Mouse (Mus musculus): ENCODE results near the gene Rpl13a. TPM values are rescaled to one million over a fixed set of nuclear protein-coding genes. Genes with fewer than 3 reads are reported as not detected.
A peak's percentile ranks its signal among the peaks of the same experiment; 100 is the strongest.
"Not testable (repeated sequence)": the region's sequence is repeated elsewhere in the genome, so short reads cannot be mapped to it uniquely, and the experiment has no call there.

Gene Rpl13a
- 697 and 762 TPM in 2 replicates for polyA plus RNA-seq (2015; fragmentation: Nextera tagmentation; extraction: Ambion mirVana)

DNA sequence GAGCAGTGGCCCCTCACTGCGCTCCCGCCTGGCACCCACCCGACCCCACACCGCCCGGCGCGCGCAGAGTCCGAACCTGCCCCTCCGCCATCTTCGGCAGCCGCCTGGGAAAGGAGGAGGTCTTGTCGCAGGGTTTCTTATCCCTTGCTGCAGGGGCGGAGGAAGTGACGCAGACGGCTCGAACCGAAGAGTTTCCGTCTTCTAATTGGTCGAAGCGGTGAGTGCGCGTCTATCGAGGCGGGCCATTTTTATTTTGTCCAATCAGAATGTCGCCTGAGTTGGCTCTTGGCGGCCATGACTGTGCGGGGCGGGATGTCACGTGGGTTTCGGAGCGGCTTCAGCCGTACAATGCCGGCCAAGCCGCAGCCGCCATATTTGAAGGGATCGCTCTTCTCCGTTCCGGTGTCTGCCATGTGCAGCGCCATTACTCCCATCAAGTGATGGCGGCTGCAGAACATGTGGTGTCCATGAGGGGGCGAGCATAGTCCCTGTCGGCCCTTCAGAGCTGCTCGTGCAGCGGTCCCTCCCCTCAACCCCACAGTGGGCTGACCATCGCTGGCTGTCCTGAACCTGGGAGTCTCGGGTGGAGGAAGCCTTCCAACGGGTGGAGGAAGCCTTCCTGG lies at the start of gene Rpl13a:
Rpl13a (minus strand) TSS at position 138 of the 623 bp plus-strand sequence.
- Histone ChIP-seq H3K36me3 (peaks cover 30% of the 10 kb centered on the region), H3K4me1 (replicated peaks) (peaks cover 39% of the 10 kb centered on the region), H3K27me3 (no peaks in the 10 kb centered on the region), H3K27ac (peak within 1 kb of the TSS; percentile 90), H3K4me3 (peak within 1 kb of the TSS; percentile 98), H3K4me2 (peak within 1 kb of the TSS; percentile 79), H3K9ac (peak within 1 kb of the TSS; percentile 99), H3K9me3 (replicated peaks) (no peaks in the 10 kb centered on the region)
- peak; percentile 93 for ATAC-seq (replicated peaks; ENCODE audit: insufficient number of reproducible peaks, insufficient read depth, low FRiP score, low read depth)
- WGBS, result under 1% methylated on average over 48 of the region's 48 CpGs

DNA sequence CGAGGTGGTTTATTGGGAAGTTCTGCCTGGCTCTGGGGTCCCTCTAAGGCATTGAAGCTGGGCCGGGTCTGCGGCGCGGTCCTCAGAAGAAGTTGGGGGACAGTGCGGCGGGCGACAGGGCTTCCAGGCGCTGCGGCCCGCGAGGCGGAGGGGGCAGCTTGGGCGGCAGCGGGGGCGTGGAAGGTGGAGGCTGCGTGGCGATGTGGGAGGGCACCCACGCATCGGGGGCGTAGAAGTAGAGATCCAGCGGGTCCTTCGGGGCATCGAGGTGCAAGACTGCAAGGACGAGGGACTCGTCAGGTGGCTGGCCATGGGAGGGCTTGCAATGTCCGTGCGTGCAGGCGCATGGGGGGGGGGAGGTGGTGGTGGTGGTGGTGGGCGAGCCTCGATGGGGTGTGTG lies 47.8 kb upstream of the Rpl13a start:
- Histone ChIP-seq H3K27ac (no peak overlapping the region), H3K27me3 (peaks cover 87% of the 10 kb centered on the region), H3K4me2 (peak overlapping the region; percentile 45), H3K9ac (no peak overlapping the region), H3K4me3 (peak overlapping the region; percentile 26), H3K9me3 (replicated peaks) (peaks cover 2% of the 10 kb centered on the region; the same call in 1 of the 2 replicates), H3K36me3 (no peaks in the 10 kb centered on the region), H3K4me1 (replicated peaks) (peaks cover 18% of the 10 kb centered on the region)
- 4% methylated on average over 30 of the region's 31 CpGs for WGBS
- ATAC-seq (replicated peaks; ENCODE audit: insufficient number of reproducible peaks, insufficient read depth, low FRiP score, low read depth), result no peak

DNA sequence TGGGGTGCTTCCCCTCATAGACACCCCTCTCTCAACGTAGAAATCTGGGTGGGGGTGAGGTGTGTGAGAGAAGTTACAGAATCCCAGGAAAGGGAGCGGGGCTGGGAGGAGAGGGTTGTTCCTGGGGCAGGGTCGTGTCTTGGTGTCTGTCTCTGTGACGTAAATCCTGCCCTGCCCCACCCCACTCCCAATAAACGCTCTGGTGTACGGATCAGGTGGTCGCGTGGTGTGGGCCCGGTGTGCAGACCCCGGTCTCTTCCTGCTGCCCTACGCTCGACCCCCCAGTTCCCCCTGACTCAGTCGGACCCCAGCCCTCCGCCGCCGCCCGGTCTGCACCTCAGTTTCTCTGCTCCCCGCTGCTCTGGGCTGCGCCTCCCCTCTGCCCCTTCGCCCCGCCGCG lies 47.4 kb upstream of the Rpl13a start:
- peaks cover 2% of the 10 kb centered on the region; the same call in 1 of the 2 replicates for H3K9me3 ChIP-seq (replicated peaks)
- ATAC-seq (replicated peaks; ENCODE audit: insufficient number of reproducible peaks, insufficient read depth, low FRiP score, low read depth), result no peak
- H3K27me3 ChIP-seq, result peaks cover 83% of the 10 kb centered on the region
- H3K4me1 ChIP-seq (replicated peaks), result peaks cover 14% of the 10 kb centered on the region
- H3K9ac ChIP-seq, result no peak overlapping the region
- 2% methylated on average over 23 of the region's 23 CpGs for WGBS
- no peaks in the 10 kb centered on the region for H3K36me3 ChIP-seq
- peak overlapping the region; percentile 45 for H3K4me2 ChIP-seq
- no peak overlapping the region for H3K27ac ChIP-seq
- peak overlapping the region; percentile 26 for H3K4me3 ChIP-seq

GRCm38 (mm10) chr7:45175398-45175797 lies 46.8 kb upstream of the Rpl13a start:
- Histone ChIP-seq H3K4me1 (replicated peaks) (peaks cover 12% of the 10 kb centered on the region), H3K9ac (no peak overlapping the region), H3K27ac (no peak overlapping the region), H3K9me3 (replicated peaks) (peaks cover 5% of the 10 kb centered on the region), H3K27me3 (peaks cover 78% of the 10 kb centered on the region), H3K4me2 (no peak overlapping the region), H3K36me3 (no peaks in the 10 kb centered on the region), H3K4me3 (no peak overlapping the region)
- no peak for ATAC-seq (replicated peaks; ENCODE audit: insufficient number of reproducible peaks, insufficient read depth, low FRiP score, low read depth)
- WGBS, result 7% methylated on average over 13 of the region's 13 CpGs

DNA sequence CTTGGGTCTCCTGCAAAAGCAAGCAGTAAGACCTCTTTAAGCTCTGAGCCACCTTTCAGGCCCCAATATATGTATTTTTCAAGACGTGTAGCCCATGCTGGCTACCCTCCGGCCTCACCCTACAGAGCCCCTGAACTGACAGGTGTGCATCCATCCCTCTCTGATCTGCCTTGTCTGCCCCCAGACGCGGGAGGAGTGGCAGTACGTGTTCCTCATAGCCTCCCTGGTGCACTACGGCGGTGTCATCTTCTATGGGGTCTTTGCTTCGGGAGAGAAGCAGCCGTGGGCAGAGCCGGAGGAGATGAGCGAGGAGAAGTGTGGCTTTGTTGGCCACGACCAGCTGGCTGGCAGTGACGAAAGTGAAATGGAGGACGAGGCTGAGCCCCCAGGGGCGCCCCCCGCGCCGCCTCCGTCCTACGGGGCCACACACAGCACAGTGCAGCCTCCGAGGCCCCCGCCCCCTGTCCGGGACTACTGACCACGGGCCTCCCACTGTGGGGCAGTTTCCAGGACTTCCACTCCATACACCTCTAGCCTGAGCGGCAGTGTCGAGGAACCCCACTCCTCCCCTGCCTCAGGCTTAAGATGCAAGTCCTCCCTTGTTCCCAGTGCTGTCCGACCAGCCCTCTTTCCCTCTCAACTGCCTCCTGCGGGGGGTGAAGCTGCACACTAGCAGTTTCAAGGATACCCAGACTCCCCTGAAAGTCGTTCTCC lies 46.2 kb upstream of the Rpl13a start:
- Histone ChIP-seq H3K36me3 (0 out of 2 replicates have a peak, but pooled peaks cover 5% of the 10 kb centered on the region), H3K27ac (no peak overlapping the region), H3K4me3 (0 out of 2 replicates have a peak overlapping the region, but pooled peaks have one; percentile 6), H3K4me2 (no peak overlapping the region), H3K27me3 (peaks cover 76% of the 10 kb centered on the region), H3K9me3 (replicated peaks) (peaks cover 11% of the 10 kb centered on the region), H3K9ac (no peak overlapping the region), H3K4me1 (replicated peaks) (peaks cover 12% of the 10 kb centered on the region)
- peak; percentile 37; the same call in 1 of the 2 replicates for ATAC-seq (replicated peaks; ENCODE audit: insufficient number of reproducible peaks, insufficient read depth, low FRiP score, low read depth)
- WGBS, result 4% methylated on average over 28 of the region's 29 CpGs

GRCm38 (mm10) chr7:45173772-45174171 lies 45.2 kb upstream of the Rpl13a start:
- H3K4me2 ChIP-seq; H3K36me3 ChIP-seq; ATAC-seq (replicated peaks; ENCODE audit: insufficient number of reproducible peaks, insufficient read depth, low FRiP score, low read depth); H3K9ac ChIP-seq; H3K4me3 ChIP-seq; H3K27ac ChIP-seq: not testable (repeated sequence)
- peaks cover 76% of the 10 kb centered on the region for H3K27me3 ChIP-seq
- peaks cover 12% of the 10 kb centered on the region for H3K4me1 ChIP-seq (replicated peaks)
- peaks cover 18% of the 10 kb centered on the region for H3K9me3 ChIP-seq (replicated peaks)
- 55% methylated on average over 1 of the region's 1 CpGs for WGBS

GRCm38 (mm10) chr7:45172974-45173373 lies 44.4 kb upstream of the Rpl13a start:
- no peak for ATAC-seq (replicated peaks; ENCODE audit: insufficient number of reproducible peaks, insufficient read depth, low FRiP score, low read depth)
- Histone ChIP-seq H3K4me1 (replicated peaks) (peaks cover 12% of the 10 kb centered on the region), H3K27me3 (peaks cover 76% of the 10 kb centered on the region), H3K36me3 (0 out of 2 replicates have a peak, but pooled peaks cover 5% of the 10 kb centered on the region), H3K4me3 (no peak overlapping the region), H3K9ac (no peak overlapping the region), H3K27ac (no peak overlapping the region), H3K4me2 (no peak overlapping the region), H3K9me3 (replicated peaks) (peaks cover 18% of the 10 kb centered on the region)
- WGBS, result 59% methylated on average over 7 of the region's 7 CpGs

DNA sequence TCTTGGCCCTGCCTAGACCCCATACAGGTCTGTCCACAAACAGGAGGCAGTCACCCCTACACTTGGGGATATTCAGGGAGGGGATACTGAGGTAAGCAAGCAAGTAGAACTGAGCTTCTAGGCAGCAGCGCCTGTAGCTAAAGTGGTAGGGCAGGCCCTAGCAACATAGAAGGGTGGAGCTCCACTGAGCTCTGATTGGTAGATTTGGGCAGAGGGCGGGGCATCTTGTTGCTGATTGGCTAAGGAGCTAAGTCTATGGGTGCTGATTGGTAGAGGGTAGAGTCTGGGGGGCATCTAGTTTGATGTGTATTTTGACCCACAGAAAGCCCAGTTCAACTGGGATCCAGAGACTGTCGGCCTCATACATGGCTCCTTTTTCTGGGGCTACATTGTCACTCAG lies 40.9 kb upstream of the Rpl13a start:
- ATAC-seq (replicated peaks; ENCODE audit: insufficient number of reproducible peaks, insufficient read depth, low FRiP score, low read depth), result no peak
- no peak overlapping the region for H3K27ac ChIP-seq
- peaks cover 18% of the 10 kb centered on the region for H3K9me3 ChIP-seq (replicated peaks)
- H3K36me3 ChIP-seq, result 0 out of 2 replicates have a peak, but pooled peaks cover 5% of the 10 kb centered on the region
- no peak overlapping the region for H3K4me2 ChIP-seq
- H3K9ac ChIP-seq, result no peak overlapping the region
- WGBS, result 90% methylated on average over 3 of the region's 3 CpGs
- no peak overlapping the region for H3K4me3 ChIP-seq
- H3K4me1 ChIP-seq (replicated peaks), result peaks cover 6% of the 10 kb centered on the region; the same call in 1 of the 2 replicates
- H3K27me3 ChIP-seq, result peaks cover 76% of the 10 kb centered on the region

DNA sequence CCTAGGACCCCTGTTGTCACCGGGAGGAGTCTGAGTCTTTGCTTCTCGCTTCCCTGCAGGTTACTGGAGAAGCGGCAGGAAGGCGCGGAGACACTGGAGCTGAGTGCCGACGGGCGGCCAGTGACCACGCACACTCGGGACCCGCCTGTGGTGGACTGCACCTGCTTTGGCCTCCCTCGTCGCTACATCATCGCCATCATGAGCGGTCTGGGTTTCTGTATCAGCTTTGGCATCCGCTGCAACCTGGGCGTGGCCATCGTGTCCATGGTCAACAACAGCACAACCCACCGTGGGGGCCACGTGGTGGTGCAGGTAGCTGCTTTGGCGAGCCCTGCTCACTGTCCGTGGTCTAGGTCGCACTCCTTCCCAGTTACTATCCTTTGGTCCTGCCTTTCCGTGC lies 40.1 kb upstream of the Rpl13a start:
- no peak overlapping the region for H3K4me2 ChIP-seq
- 0 out of 2 replicates have a peak overlapping the region, but pooled peaks have one; percentile 7 for H3K4me3 ChIP-seq
- H3K9me3 ChIP-seq (replicated peaks), result peaks cover 18% of the 10 kb centered on the region
- no peak overlapping the region for H3K9ac ChIP-seq
- no peak overlapping the region for H3K27ac ChIP-seq
- peaks cover 11% of the 10 kb centered on the region for H3K4me1 ChIP-seq (replicated peaks)
- peaks cover 77% of the 10 kb centered on the region for H3K27me3 ChIP-seq
- 11% methylated on average over 24 of the region's 24 CpGs for WGBS
- 0 out of 2 replicates have a peak, but pooled peaks cover 5% of the 10 kb centered on the region for H3K36me3 ChIP-seq
- ATAC-seq (replicated peaks; ENCODE audit: insufficient number of reproducible peaks, insufficient read depth, low FRiP score, low read depth), result no peak

DNA sequence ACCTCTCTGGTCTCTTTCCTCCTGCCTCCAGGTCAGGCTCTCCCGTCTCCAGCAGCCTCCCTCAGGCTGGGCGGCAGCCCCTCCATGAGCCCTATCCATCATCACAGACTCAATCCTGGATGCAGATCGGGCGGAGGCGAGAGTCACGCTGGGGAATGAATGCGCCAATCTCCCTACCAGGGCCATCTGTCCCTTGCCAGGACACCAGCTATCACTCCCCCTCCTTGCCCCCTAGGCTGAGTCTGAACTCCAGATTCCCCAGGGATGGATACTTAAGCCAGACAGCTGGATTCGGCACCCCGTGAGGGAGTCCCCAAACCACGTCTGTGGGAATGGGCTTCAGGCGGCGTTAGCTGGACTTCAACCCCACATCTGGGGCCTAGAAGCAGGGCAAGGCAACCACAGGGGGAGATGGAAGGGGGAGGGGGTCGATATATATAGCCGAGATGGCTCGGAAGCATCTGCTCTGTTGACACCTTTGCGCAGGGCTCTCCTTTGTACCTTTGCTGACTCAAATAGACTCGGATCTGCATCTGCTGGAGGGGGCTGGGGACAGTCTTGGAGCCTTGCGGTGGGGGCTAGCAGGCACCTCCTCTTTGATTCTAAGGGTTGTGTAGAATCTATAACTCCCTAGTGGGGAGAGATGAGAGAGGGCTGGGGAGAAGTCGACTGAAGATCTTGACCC lies 39.3 kb upstream of the Rpl13a start:
- peaks cover 12% of the 10 kb centered on the region for H3K4me1 ChIP-seq (replicated peaks)
- WGBS, result 4% methylated on average over 19 of the region's 19 CpGs

DNA sequence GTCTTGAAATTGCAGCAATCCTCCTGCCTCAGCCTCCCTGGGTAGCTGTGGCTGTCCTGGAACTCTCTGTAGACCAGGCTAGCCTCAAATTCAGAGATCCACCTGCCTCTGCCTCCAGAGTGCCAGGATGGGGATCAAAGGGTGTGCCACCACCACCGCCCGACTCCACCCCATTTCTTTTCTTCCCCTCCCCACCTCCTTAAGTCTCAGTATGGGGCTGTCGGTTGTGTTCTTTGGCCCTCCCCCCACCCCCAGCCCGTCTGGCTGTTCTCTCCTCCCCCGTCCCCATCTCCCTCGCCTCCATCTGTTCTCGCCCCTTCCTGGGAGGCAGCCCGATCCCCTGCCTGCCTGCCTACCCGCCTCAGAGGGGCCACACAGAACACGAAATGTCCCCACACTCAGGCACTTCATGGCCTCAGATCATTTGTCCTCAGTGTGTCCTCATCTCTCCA lies 38.4 kb upstream of the Rpl13a start:
- no peak overlapping the region for H3K4me3 ChIP-seq
- no peak overlapping the region for H3K27ac ChIP-seq
- peaks cover 86% of the 10 kb centered on the region for H3K27me3 ChIP-seq
- 0 out of 2 replicates have a peak, but pooled peaks cover 5% of the 10 kb centered on the region for H3K36me3 ChIP-seq
- 25% methylated on average over 10 of the region's 10 CpGs for WGBS
- H3K4me2 ChIP-seq, result no peak overlapping the region
- H3K9ac ChIP-seq, result no peak overlapping the region
- H3K4me1 ChIP-seq (replicated peaks), result peaks cover 18% of the 10 kb centered on the region
- no peak for ATAC-seq (replicated peaks; ENCODE audit: insufficient number of reproducible peaks, insufficient read depth, low FRiP score, low read depth)
- H3K9me3 ChIP-seq (replicated peaks), result peaks cover 17% of the 10 kb centered on the region

More for the DNA sequence above, 39.3 kb upstream of the Rpl13a start:
- Histone ChIP-seq H3K9ac (no peak overlapping the region), H3K27ac (no peak overlapping the region), H3K4me2 (no peak overlapping the region), H3K9me3 (replicated peaks) (peaks cover 18% of the 10 kb centered on the region), H3K4me3 (no peak overlapping the region), H3K36me3 (0 out of 2 replicates have a peak, but pooled peaks cover 5% of the 10 kb centered on the region), H3K27me3 (peaks cover 80% of the 10 kb centered on the region)
- no peak for ATAC-seq (replicated peaks; ENCODE audit: insufficient number of reproducible peaks, insufficient read depth, low FRiP score, low read depth)
